Mouse (Mus musculus): Measurements from ENCODE around the gene Cmip. TPM values are rescaled to one million over a fixed set of nuclear protein-coding genes. Genes with fewer than 3 reads are reported as not detected.

Cmip gene
- polyA plus RNA-seq, 1 experiment, result not detected

DNA sequence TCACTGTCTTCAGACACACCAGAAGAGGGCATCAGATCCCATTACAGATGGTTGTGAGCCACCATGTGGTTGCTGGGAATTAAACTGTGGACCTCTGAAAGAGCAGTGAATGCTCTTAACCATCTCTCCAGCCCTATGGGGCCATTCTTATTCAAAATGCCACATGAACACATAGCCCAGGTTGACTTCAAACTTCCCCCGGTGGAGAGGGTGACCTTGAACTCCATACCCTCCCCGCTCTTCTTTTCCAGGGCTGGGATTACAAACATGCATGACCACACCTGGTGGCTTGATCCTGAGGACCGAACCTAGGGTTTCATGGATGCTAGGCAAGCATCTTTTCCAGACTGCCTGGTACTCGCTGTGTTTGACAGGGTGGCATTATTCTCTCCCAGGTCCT is 20.3 kb upstream of the Cmip start:
- Histone ChIP-seq H3K27ac (ENCODE audit: insufficient read depth, low read depth, low read length) (no peak overlapping the region), H3K4me3 (ENCODE audit: insufficient read depth, low read depth, low read length) (no peak overlapping the region), H3K4me1 (ENCODE audit: control insufficient read depth, insufficient read depth, low read length) (no peaks in the 10 kb centered on the region)
- TF ChIP-seq POLR2A (IDR thresholded peaks at IDR 0.05; ENCODE audit: insufficient read depth, low read depth, low read length) (no peak), CTCF (IDR thresholded peaks at IDR 0.05; ENCODE audit: insufficient read depth, low read depth, low read length) (no peak)
- WGBS, result 95% methylated on average over 4 of the region's 4 CpGs

DNA sequence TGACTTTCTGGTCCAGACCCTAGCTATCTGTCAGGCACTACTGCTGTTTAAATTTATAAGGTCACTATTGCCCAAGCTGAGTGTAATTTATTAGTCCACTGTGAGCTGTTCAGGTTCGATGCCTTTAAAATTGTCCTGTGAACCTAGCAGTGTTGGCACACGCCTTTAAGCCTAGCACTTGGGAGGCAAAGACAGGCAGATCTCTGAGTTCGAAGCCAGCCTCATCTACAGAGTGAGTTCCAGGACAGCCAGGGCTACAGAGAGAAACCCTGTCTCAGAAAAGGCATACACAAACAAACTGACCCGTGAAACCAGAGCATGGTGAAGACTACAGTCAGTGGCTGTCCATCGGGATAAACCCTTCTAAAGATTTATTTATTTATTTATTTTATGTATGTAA is 16.5 kb upstream of the Cmip start:
- H3K27ac ChIP-seq (ENCODE audit: insufficient read depth, low read depth, low read length), result no peak overlapping the region
- 92% methylated on average over 5 of the region's 5 CpGs for WGBS
- H3K4me1 ChIP-seq (ENCODE audit: control insufficient read depth, insufficient read depth, low read length), result no peaks in the 10 kb centered on the region
- TF ChIP-seq POLR2A (IDR thresholded peaks at IDR 0.05; ENCODE audit: insufficient read depth, low read depth, low read length) (no peak), CTCF (IDR thresholded peaks at IDR 0.05; ENCODE audit: insufficient read depth, low read depth, low read length) (no peak)
- H3K4me3 ChIP-seq (ENCODE audit: insufficient read depth, low read depth, low read length), result no peak overlapping the region

GRCm38 (mm10) chr8:117240841-117241494 is 15.9 kb upstream of the Cmip start:
- Histone ChIP-seq H3K4me1 (ENCODE audit: control insufficient read depth, insufficient read depth, low read length) (no peaks in the 10 kb centered on the region), H3K4me3 (ENCODE audit: insufficient read depth, low read depth, low read length) (no peak overlapping the region), H3K27ac (ENCODE audit: insufficient read depth, low read depth, low read length) (no peak overlapping the region)
- TF ChIP-seq CTCF (IDR thresholded peaks at IDR 0.05; ENCODE audit: insufficient read depth, low read depth, low read length) (no peak), POLR2A (IDR thresholded peaks at IDR 0.05; ENCODE audit: insufficient read depth, low read depth, low read length) (no peak)
- WGBS, result 90% methylated on average over 5 of the region's 5 CpGs

GRCm38 (mm10) chr8:117241848-117242247 is 15.0 kb upstream of the Cmip start:
- Histone ChIP-seq H3K4me1 (ENCODE audit: control insufficient read depth, insufficient read depth, low read length) (no peaks in the 10 kb centered on the region), H3K4me3 (ENCODE audit: insufficient read depth, low read depth, low read length) (no peak overlapping the region), H3K27ac (ENCODE audit: insufficient read depth, low read depth, low read length) (no peak overlapping the region)
- WGBS, result 49% methylated on average over 3 of the region's 3 CpGs
- TF ChIP-seq POLR2A (IDR thresholded peaks at IDR 0.05; ENCODE audit: insufficient read depth, low read depth, low read length), result no peak
- TF ChIP-seq CTCF (IDR thresholded peaks at IDR 0.05; ENCODE audit: insufficient read depth, low read depth, low read length), result no peak

- Histone ChIP-seq H3K27ac (ENCODE audit: insufficient read depth, low read depth, low read length) (no peak overlapping the region), H3K4me1 (ENCODE audit: control insufficient read depth, insufficient read depth, low read length) (no peaks in the 10 kb centered on the region), H3K4me3 (ENCODE audit: insufficient read depth, low read depth, low read length) (no peak overlapping the region)
- TF ChIP-seq CTCF (IDR thresholded peaks at IDR 0.05; ENCODE audit: insufficient read depth, low read depth, low read length), result no peak
- TF ChIP-seq POLR2A (IDR thresholded peaks at IDR 0.05; ENCODE audit: insufficient read depth, low read depth, low read length), result no peak
- WGBS, result 72% methylated on average over 6 of the region's 6 CpGs
Measured at GRCm38 (mm10) chr8:117242286-117242685, 14.6 kb upstream of the Cmip start.

DNA sequence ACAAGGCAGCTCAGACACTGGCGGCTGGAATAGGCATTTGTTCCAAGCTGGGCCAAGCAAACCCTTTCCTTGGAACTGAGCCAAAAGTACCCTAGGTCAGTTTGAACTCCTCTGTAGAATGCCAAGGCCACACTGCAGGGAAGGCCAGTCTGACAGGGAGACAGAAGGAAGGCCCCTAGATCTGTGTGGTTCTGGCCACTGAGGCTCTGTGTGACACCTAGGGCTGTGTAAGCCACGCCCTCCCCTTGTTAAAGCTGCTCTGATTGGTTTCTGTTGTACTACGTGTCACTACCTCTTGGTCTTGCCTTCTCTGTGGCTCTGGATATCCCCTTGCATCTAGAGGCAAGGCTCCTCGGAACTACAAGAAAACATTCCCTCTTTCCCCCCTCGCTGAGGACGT is 12.3 kb upstream of the Cmip start:
- H3K4me1 ChIP-seq (ENCODE audit: control insufficient read depth, insufficient read depth, low read length), result no peaks in the 10 kb centered on the region
- H3K27ac ChIP-seq (ENCODE audit: insufficient read depth, low read depth, low read length), result no peak overlapping the region
- TF ChIP-seq POLR2A (IDR thresholded peaks at IDR 0.05; ENCODE audit: insufficient read depth, low read depth, low read length) (no peak), CTCF (IDR thresholded peaks at IDR 0.05; ENCODE audit: insufficient read depth, low read depth, low read length) (no peak)
- WGBS, result 66% methylated on average over 6 of the region's 6 CpGs
- no peak overlapping the region for H3K4me3 ChIP-seq (ENCODE audit: insufficient read depth, low read depth, low read length)

- Histone ChIP-seq H3K27ac (ENCODE audit: insufficient read depth, low read depth, low read length) (no peak overlapping the region), H3K4me1 (ENCODE audit: control insufficient read depth, insufficient read depth, low read length) (no peaks in the 10 kb centered on the region), H3K4me3 (ENCODE audit: insufficient read depth, low read depth, low read length) (no peak overlapping the region)
- 89% methylated on average over 11 of the region's 11 CpGs for WGBS
- TF ChIP-seq POLR2A (IDR thresholded peaks at IDR 0.05; ENCODE audit: insufficient read depth, low read depth, low read length) (no peak), CTCF (IDR thresholded peaks at IDR 0.05; ENCODE audit: insufficient read depth, low read depth, low read length) (no peak)
Measured at GRCm38 (mm10) chr8:117248341-117248740, 8.5 kb upstream of the Cmip start.

DNA sequence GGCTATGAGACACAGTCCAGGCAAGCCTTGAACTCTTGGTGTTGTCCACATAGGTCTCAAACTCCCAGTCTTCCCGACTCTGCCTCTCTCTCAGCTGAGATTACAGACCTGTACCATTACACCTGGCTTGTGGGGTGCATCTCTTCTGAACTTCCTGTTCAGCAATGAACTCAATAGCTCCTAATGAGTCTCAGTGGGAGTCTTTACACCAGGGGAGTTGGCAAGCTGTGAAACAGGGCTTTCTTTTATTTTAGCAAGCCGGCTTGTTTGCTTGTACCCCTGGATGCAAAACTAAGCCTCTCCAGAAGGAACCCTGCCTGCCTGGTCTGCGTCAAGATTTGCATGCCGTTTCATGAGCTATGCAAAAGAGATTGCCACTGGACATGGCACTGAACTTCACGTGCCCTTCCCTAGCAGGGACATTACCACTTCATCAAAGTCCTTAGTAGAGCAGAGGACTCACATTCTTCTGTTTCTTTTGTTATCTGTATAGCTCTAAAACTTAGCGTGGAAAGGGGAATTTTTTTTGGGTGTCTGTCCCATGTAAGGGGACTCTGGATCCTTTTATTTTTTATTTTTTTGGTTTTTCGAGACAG is 5.7 kb upstream of the Cmip start:
- WGBS, result 48% methylated on average over 7 of the region's 7 CpGs
- TF ChIP-seq POLR2A (IDR thresholded peaks at IDR 0.05; ENCODE audit: insufficient read depth, low read depth, low read length), result no peak
- no peak for TF ChIP-seq CTCF (IDR thresholded peaks at IDR 0.05; ENCODE audit: insufficient read depth, low read depth, low read length)
- Histone ChIP-seq H3K4me3 (ENCODE audit: insufficient read depth, low read depth, low read length) (no peak overlapping the region), H3K4me1 (ENCODE audit: control insufficient read depth, insufficient read depth, low read length) (peaks cover 3% of the 10 kb centered on the region), H3K27ac (ENCODE audit: insufficient read depth, low read depth, low read length) (no peak overlapping the region)

DNA sequence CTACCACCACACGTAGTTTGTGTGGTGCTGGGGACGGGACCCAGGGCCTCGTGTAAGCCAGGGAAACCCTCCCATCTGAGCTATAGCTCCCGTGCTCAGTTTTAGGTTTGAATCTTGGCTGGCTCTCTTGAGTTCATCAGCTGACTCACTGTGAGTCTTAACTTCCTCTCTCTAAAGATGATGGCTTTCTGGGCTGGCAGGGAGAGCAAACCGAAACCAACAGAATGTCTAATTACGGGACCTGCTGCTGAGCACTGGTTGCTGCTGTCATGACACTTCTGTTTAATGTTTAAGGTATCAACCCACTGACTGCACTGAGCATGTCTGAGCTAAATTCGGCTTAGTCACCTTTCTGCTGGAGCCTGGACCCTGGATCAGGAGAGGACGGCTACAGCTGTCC is 4.2 kb upstream of the Cmip start:
- peaks cover 4% of the 10 kb centered on the region for H3K4me1 ChIP-seq (ENCODE audit: control insufficient read depth, insufficient read depth, low read length)
- 83% methylated on average over 8 of the region's 8 CpGs for WGBS
- H3K27ac ChIP-seq (ENCODE audit: insufficient read depth, low read depth, low read length), result no peak overlapping the region
- TF ChIP-seq POLR2A (IDR thresholded peaks at IDR 0.05; ENCODE audit: insufficient read depth, low read depth, low read length), result no peak
- TF ChIP-seq CTCF (IDR thresholded peaks at IDR 0.05; ENCODE audit: insufficient read depth, low read depth, low read length), result no peak
- H3K4me3 ChIP-seq (ENCODE audit: insufficient read depth, low read depth, low read length), result no peak overlapping the region
